Mouse (Mus musculus) C2C12 (cell line): ENCODE measurements around the gene Samd4. TPM values are rescaled to one million over a fixed set of nuclear protein-coding genes. Genes with fewer than 3 reads are reported as not detected.

Experiments
- H3K27me3 ChIP-seq: one replicate; pipeline ENCODE4 v1.6.1; 2011; ENCODE audit not compliant: control insufficient read depth, insufficient read depth, insufficient read length
- H3K36me3 ChIP-seq: one replicate; pipeline ENCODE4 v1.6.1; 2011; ENCODE audit not compliant: control insufficient read depth, insufficient read depth
- H3K4me3 ChIP-seq: one replicate; pipeline ENCODE4 v1.5.1; 2011; ENCODE audit warnings: mild to moderate bottlenecking, control low read depth; ENCODE audit not compliant: poor library complexity, insufficient read depth, severe bottlenecking
- H3K79me2 ChIP-seq: one replicate; pipeline ENCODE4 v1.6.1; 2011; ENCODE audit not compliant: control insufficient read depth, insufficient read depth
- H3K79me3 ChIP-seq: one replicate; pipeline ENCODE4 v1.6.1; 2011; ENCODE audit warnings: low read depth, control low read depth
- H3ac ChIP-seq: one replicate; pipeline ENCODE3; 2011; ENCODE audit warnings: low read depth; ENCODE audit not compliant: control insufficient read depth, insufficient read length
- MYOG ChIP-seq: IDR thresholded peaks from one replicate; pipeline ENCODE4 v1.6.1; 2011; ENCODE audit not compliant: control insufficient read depth, insufficient read length; ENCODE audit errors: extremely low read depth
- microRNA-seq: library from miRNA; unstranded; fragments of <30 nt; microRNA quantifications from one replicate; pipeline ENCODE4, GENCODE M21; 2019; ENCODE audit warnings: borderline microRNAs expressed
- polyA plus RNA-seq: library from polyadenylated mRNA; unstranded; fragments of >200 nt; fragmentation: generic; extraction: Trizol; gene quantifications from one replicate; pipeline ENCODE4 v1.2.1, GENCODE M21; 2012; ENCODE audit warnings: missing spikeins

The Samd4 gene
- polyA plus RNA-seq, 1 experiment, result 9.9 TPM

DNA sequence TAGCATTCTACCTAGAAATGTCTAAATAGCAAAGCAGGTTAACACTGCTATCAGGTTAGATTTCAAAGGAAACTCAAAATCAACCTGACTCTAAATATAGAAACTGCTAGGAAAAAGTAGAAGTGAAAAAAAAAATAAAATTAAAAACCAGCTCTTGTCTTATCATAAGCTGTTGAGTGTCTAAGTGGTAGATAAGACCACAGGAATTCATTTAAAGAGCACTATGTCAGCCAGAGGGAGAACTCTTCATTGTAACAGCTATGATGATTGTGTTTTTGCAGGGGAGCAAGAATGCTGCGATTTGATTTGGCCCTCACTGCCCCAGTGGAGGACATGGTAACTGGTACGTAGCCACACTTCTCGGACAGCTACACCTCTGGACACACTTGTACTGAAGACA lies 271.6 kb downstream of the Samd4 start:
- H3K36me3 ChIP-seq, result no peaks in the 10 kb centered on the region
- H3K79me3 ChIP-seq, result no peaks in the 10 kb centered on the region
- H3K79me2 ChIP-seq, result no peaks in the 10 kb centered on the region
- TF ChIP-seq MYOG, result no peak
- H3K4me3 ChIP-seq, result no peak overlapping the region
- no peaks in the 10 kb centered on the region for H3K27me3 ChIP-seq
- H3ac ChIP-seq, result no peak overlapping the region

Small RNA genes within 50 kb of the gene (microRNA-seq; reads per million reads assigned to microRNA genes)
- gene Mir378c, result 10.0 reads per million, percentile 59 among the genes with 10 or more reads in this experiment

Other genes with a start within 250 kb of the Samd4 start
- gene Cdkn3, start 122.3 kb upstream of the Samd4 start, polyA plus RNA-seq, result 18.2 TPM
- gene Cnih1, start 94.4 kb upstream of the Samd4 start, polyA plus RNA-seq, result 87.1 TPM
- 19.4 TPM for gene Gmfb, start 60.6 kb upstream of the Samd4 start, polyA plus RNA-seq
- 28.7 TPM for gene Cgrrf1, start 50.7 kb upstream of the Samd4 start, polyA plus RNA-seq